Mouse (Mus musculus) T-helper 1 cell (primary cell): ENCODE results near the gene Rab43.

Experiments used
- in situ Hi-C: fragments of 300-600 bp; cut with MboI, MseI; formaldehyde crosslinking; loops from one replicate; pipeline ENCODE4 v1.15.1; 2025; ENCODE audit warnings: high pct_unique_total_duplicates

Gene Rab43

GRCm38 (mm10) chr6:87809144-87809543 is 2.8 kb downstream of the Rab43 start:
- in situ Hi-C loops, result no loop called here

- in situ Hi-C loops, result no loop called here
Measured at GRCm38 (mm10) chr6:87808521-87808920, 3.4 kb downstream of the Rab43 start.

GRCm38 (mm10) chr6:87807735-87808440 is 4.1 kb downstream of the Rab43 start:
- in situ Hi-C loops, result no loop called here

- in situ Hi-C loops, result no loop called here
Measured at GRCm38 (mm10) chr6:87806857-87807256, 5.1 kb downstream of the Rab43 start.

GRCm38 (mm10) chr6:87806028-87806427 is 5.9 kb downstream of the Rab43 start:
- in situ Hi-C loops, result no loop called here

GRCm38 (mm10) chr6:87805448-87805847 is 6.5 kb downstream of the Rab43 start:
- in situ Hi-C loops, result no loop called here

- in situ Hi-C loops, result no loop called here
Measured at GRCm38 (mm10) chr6:87804886-87805285, 7.1 kb downstream of the Rab43 start.

GRCm38 (mm10) chr6:87804036-87804435 is 7.9 kb downstream of the Rab43 start:
- in situ Hi-C loops, result no loop called here

- in situ Hi-C loops, result no loop called here
Measured at GRCm38 (mm10) chr6:87802462-87802861, 9.5 kb downstream of the Rab43 start.

GRCm38 (mm10) chr6:87799576-87799975 is 12.4 kb downstream of the Rab43 start:
- in situ Hi-C loops, result no loop called here

- in situ Hi-C loops, result no loop called here
Measured at GRCm38 (mm10) chr6:87797321-87797720, 14.6 kb downstream of the Rab43 start.

- in situ Hi-C loops, result no loop called here
Measured at GRCm38 (mm10) chr6:87796251-87796880, 15.6 kb downstream of the Rab43 start.

- in situ Hi-C loops, result no loop called here
Measured at GRCm38 (mm10) chr6:87795385-87796150, 16.4 kb downstream of the Rab43 start.

GRCm38 (mm10) chr6:87793821-87794510 is 18.0 kb downstream of the Rab43 start:
- in situ Hi-C loops, result no loop called here

GRCm38 (mm10) chr6:87791826-87792225 is 20.1 kb downstream of the Rab43 start:
- in situ Hi-C loops, result no loop called here

- in situ Hi-C loops, result no loop called here
Measured at GRCm38 (mm10) chr6:87790779-87791480, 21.0 kb downstream of the Rab43 start.

- in situ Hi-C loops, result no loop called here
Measured at GRCm38 (mm10) chr6:87789791-87790190, 22.2 kb downstream of the Rab43 start.

GRCm38 (mm10) chr6:87788896-87789587 is 22.9 kb downstream of the Rab43 start:
- in situ Hi-C loops, result no loop called here

GRCm38 (mm10) chr6:87788266-87788895 is 23.6 kb downstream of the Rab43 start:
- in situ Hi-C loops, result no loop called here
